Mouse (Mus musculus): ENCODE results near the gene Ezr. TPM values are rescaled to one million over a fixed set of nuclear protein-coding genes. Genes with fewer than 3 reads are reported as not detected.
A peak's percentile ranks its signal among the peaks of the same experiment; 100 is the strongest.
"Not testable (repeated sequence)": the region's sequence is repeated elsewhere in the genome, so short reads cannot be mapped to it uniquely, and the experiment has no call there.

The Ezr gene
- polyA plus RNA-seq, 1 experiment: 152 TPM

DNA sequence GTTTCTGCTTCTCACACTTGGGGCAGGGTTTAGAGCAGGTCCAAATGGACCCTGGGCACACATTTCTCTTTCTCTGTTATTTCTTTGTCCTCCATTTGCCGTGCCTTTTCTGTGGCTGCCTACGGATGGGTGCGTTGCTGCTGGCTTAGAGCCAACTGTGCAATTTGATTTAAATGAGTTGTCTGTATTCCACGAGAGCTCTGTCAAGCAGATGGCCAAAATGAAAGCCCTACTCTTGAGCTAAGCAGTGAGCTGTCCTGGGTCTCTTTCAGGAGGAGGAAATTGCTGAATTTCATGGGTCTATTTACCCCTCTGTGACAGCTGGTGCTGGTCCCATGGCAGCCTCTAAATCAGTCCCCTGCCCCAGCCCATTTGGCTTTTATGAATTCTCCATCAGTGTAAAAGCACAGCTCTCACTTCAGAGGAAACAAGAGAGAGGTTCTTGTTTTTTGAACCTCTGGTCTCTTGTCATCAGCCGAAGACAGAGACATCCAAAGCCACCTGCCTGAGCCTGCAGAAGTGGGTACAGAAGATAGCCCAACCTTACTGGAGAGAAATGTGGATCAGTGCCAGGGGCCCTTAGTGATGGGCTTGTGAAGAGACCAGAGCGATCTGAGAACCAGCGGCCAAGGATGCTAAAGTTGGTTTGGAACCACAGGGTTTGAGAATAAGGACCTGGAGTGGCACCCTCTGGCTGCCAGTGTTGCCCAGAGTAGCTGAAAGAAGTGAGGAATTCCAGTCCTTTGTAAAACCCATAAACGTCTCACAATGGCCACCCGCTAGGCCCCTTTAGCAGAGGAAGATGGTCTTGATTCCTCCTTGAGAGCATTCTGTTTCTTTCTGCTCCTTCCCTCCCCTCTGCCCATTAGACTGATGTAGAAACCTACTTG, 79.0 kb downstream of the Ezr start:
- H3K4me3 ChIP-seq (ENCODE audit: insufficient read depth, low read depth, low read length); H3K27me3 ChIP-seq (replicated peaks; ENCODE audit: control insufficient read depth, insufficient read depth, low read length); H3K27ac ChIP-seq (ENCODE audit: insufficient read depth, low read depth, low read length); DNase-seq; H3K36me3 ChIP-seq (ENCODE audit: control insufficient read depth, insufficient read depth, low read length); H3K4me1 ChIP-seq (ENCODE audit: control insufficient read depth, insufficient read depth, low read length): not testable (repeated sequence)
- 52% methylated on average over 7 of the region's 9 CpGs for WGBS

DNA sequence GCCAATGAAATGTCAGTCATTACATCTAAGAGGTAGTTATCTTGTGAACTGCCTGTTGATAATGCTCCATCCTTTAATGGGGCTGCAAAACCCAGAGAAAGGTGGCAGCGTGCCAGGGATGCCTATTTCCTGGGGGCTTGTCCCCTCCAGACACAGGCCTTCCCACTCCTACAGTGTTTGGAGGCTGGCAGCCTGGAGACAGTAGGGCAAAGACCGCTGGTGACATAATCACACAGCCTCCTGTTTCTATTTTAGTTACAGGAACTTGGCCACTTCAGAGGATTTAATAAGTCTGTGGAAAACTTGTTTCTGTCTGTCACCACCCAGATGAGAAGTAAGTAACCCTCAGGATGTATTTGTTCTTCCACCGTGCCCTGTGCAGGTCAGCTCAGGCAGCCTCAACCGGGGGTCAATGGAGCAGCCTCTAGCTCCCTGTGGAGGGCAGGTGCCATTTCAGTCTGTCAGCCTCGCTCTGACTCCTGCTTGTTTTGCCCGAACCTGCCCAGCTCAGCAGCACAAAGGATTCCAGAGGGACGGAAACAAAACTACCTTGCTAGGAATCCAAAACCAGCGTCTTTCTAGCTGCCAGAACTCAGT, 79.9 kb downstream of the Ezr start:
- 31% methylated on average over 2 of the region's 8 CpGs for WGBS
- peak; percentile 37 for DNase-seq
- H3K27me3 ChIP-seq (replicated peaks; ENCODE audit: control insufficient read depth, insufficient read depth, low read length); H3K27ac ChIP-seq (ENCODE audit: insufficient read depth, low read depth, low read length); H3K36me3 ChIP-seq (ENCODE audit: control insufficient read depth, insufficient read depth, low read length); H3K4me1 ChIP-seq (ENCODE audit: control insufficient read depth, insufficient read depth, low read length); H3K4me3 ChIP-seq (ENCODE audit: insufficient read depth, low read depth, low read length): not testable (repeated sequence)

DNA sequence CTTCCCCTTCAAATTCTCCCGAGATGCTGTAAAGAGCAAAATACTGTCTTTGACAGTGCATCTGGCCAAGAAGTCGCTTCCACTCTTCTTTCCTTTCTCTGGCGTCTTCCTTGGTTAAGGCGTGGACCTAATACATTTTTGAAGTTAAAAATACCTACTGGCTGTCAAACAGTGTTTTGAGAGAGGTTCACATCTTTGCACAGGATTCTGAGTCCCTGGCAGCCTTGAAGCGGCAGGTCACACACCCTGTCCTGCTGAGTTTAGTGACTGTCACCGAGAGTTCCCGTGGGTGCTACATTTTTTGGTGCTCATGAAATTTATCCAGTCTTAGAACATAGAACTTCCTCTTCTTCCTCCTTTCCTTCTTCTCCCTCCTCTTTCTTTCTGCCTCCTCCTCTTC, 82.5 kb downstream of the Ezr start:
- H3K4me3 ChIP-seq (ENCODE audit: insufficient read depth, low read depth, low read length); H3K4me1 ChIP-seq (ENCODE audit: control insufficient read depth, insufficient read depth, low read length); DNase-seq; H3K36me3 ChIP-seq (ENCODE audit: control insufficient read depth, insufficient read depth, low read length); H3K27ac ChIP-seq (ENCODE audit: insufficient read depth, low read depth, low read length); H3K27me3 ChIP-seq (replicated peaks; ENCODE audit: control insufficient read depth, insufficient read depth, low read length): not testable (repeated sequence)
- 63% methylated on average over 5 of the region's 7 CpGs for WGBS

DNA sequence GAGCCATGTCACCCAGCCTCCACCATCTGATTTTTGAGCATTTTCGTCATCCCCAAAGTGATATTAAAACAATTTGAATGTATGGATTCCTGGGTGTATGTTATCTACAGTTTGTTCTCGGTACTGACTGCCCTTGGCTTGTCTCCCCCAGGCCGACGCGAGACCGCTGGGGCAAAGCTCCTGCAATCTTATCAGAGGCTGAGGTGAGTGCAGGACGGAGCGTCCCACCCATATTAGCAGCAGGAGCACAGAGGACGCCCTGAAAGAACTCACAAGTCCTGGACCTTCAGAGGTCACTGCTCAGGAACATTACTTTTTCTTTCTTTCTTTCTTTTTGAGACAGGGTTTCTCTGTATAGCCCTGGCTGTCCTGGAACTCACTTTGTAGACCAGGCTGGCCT, 83.1 kb downstream of the Ezr start:
- WGBS: 88% methylated on average over 9 of the region's 9 CpGs
- H3K27ac ChIP-seq (ENCODE audit: insufficient read depth, low read depth, low read length); H3K4me1 ChIP-seq (ENCODE audit: control insufficient read depth, insufficient read depth, low read length); H3K36me3 ChIP-seq (ENCODE audit: control insufficient read depth, insufficient read depth, low read length); DNase-seq; H3K27me3 ChIP-seq (replicated peaks; ENCODE audit: control insufficient read depth, insufficient read depth, low read length); H3K4me3 ChIP-seq (ENCODE audit: insufficient read depth, low read depth, low read length): not testable (repeated sequence)

DNA sequence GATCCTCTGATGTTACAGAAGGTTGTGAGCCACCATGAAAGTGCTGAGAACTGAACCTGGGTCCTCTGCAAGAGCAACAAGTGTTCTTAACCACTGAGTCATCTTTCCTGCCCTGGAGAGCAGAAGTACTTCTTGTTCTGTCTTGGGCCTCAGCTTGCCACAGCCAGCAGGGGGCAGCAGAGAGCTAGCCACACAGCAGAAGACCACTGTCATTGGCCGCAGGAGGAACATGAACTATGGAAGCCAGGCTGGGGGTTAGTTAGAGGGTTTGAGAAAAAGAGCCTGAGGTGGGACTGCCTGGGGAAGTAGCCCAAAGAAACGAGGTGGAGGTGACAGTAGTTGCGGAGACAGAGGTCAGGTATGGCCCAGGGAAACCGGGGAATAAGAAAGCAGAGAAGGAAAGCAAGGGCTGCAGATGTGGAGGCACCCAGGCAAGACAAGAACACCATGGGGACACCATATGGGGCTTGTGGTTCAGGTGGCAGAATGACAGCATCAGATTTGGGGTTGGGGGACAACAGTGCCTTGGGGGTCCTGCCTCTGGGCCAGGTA, 85.3 kb downstream of the Ezr start:
- TF ChIP-seq CTCF (conservative IDR thresholded peaks at IDR 0.05; ENCODE audit: insufficient read depth, insufficient read length, low read depth, low read length): 0 out of 2 replicates have a peak, but pooled peaks have one; percentile 12
- not testable (repeated sequence) for H3K4me3 ChIP-seq (ENCODE audit: insufficient read depth, low read depth, low read length); H3K27ac ChIP-seq (ENCODE audit: insufficient read depth, low read depth, low read length); H3K4me1 ChIP-seq (ENCODE audit: control insufficient read depth, insufficient read depth, low read length); H3K36me3 ChIP-seq (ENCODE audit: control insufficient read depth, insufficient read depth, low read length); H3K27me3 ChIP-seq (replicated peaks; ENCODE audit: control insufficient read depth, insufficient read depth, low read length)
- DNase-seq: peak; percentile 69
- 22% methylated on average over 4 of the region's 4 CpGs for WGBS

DNA sequence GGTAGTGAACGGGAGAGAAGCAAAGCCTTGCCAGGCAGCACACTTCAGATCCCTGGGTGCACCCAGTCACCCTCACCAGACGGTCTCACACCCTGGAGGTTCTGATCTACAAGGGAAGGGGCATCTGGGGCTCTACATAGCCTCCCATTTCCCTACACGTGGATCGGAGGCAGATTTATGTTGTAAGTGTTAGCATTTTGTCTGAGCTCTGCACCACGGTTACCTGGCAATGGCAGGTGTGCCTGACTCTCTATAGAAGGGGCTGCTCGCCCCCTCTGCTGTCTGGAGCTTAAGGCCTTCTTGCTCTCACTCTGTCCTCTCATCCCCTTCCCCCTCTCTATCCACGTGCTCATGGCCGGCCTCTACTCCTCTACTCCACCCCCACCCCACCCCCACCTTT, 86.1 kb downstream of the Ezr start:
- H3K4me1 ChIP-seq (ENCODE audit: control insufficient read depth, insufficient read depth, low read length); H3K36me3 ChIP-seq (ENCODE audit: control insufficient read depth, insufficient read depth, low read length); H3K4me3 ChIP-seq (ENCODE audit: insufficient read depth, low read depth, low read length); H3K27ac ChIP-seq (ENCODE audit: insufficient read depth, low read depth, low read length); H3K27me3 ChIP-seq (replicated peaks; ENCODE audit: control insufficient read depth, insufficient read depth, low read length); DNase-seq: not testable (repeated sequence)
- WGBS: 63% methylated on average over 8 of the region's 8 CpGs

DNA sequence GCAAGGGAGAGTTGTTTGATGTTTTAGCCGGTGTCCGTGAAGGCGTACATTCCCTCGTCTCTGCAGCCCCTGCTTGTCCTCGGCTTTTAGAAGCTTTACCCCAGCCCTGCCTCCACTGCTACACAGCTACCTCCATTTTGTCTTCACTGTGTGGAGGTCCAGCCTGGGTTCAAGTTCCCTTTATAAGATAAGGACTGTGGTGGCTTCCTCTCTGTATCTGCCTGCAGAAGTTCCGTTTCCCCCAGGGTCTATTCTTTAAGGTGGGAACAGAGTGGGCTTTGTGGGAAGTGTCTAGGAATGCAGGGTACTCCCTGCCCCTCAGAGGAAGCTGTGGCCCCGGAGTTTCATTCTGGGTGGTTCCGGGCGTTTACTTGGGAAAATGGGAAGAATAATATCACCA, 86.9 kb downstream of the Ezr start:
- 79% methylated on average over 9 of the region's 9 CpGs for WGBS
- not testable (repeated sequence) for H3K36me3 ChIP-seq (ENCODE audit: control insufficient read depth, insufficient read depth, low read length)

DNA sequence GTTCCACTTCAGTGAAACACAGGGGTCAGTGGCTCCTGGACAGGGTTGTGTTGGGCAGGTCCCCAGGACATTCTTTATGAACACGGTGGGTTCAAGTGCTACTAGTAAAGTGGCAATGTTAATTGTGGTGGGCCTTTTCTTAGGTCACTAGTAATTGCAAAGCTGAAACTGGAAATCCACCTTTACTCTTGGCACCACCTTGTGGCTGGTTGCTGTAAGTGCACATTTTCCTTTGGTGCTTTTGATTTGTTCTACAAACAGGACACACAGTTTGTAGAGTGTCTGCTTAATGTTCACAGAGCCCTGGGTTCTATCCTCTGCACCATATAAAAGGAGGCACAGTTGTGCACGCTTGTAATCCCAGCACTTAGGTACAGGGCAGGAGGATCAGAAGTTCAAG, 91.0 kb downstream of the Ezr start:
- H3K4me1 ChIP-seq (ENCODE audit: control insufficient read depth, insufficient read depth, low read length); H3K36me3 ChIP-seq (ENCODE audit: control insufficient read depth, insufficient read depth, low read length); H3K27ac ChIP-seq (ENCODE audit: insufficient read depth, low read depth, low read length); H3K27me3 ChIP-seq (replicated peaks; ENCODE audit: control insufficient read depth, insufficient read depth, low read length); H3K4me3 ChIP-seq (ENCODE audit: insufficient read depth, low read depth, low read length): not testable (repeated sequence)
- 5% methylated on average over 2 of the region's 2 CpGs for WGBS
- peak; percentile 86 for DNase-seq
- 0 out of 2 replicates have a peak, but pooled peaks have one; percentile 5 for TF ChIP-seq CTCF (conservative IDR thresholded peaks at IDR 0.05; ENCODE audit: insufficient read depth, insufficient read length, low read depth, low read length)

More for the DNA sequence above, 86.9 kb downstream of the Ezr start:
- H3K4me1 ChIP-seq (ENCODE audit: control insufficient read depth, insufficient read depth, low read length); H3K27ac ChIP-seq (ENCODE audit: insufficient read depth, low read depth, low read length); H3K4me3 ChIP-seq (ENCODE audit: insufficient read depth, low read depth, low read length); H3K27me3 ChIP-seq (replicated peaks; ENCODE audit: control insufficient read depth, insufficient read depth, low read length); DNase-seq: not testable (repeated sequence)

DNA sequence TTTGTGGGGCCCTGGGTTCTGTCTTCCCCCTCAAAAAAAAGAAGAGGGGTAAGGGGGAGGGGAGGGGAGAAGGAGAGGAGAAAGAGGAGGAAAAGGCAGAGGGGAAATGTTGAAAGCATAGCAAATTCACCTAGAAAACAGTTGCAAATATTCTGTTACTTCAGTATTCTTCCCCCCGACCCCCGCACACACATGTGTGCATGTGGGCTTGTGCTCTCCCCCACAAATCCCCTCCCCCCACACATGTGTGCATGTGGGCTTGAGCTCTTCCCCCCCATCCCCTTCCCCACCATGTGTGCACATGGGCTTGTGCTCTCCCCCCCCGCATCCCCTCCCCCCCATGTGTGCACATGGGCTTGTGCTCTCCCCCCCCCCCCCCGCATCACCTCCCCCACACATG, 93.2 kb downstream of the Ezr start:
- not testable (repeated sequence) for H3K4me3 ChIP-seq (ENCODE audit: insufficient read depth, low read depth, low read length); H3K4me1 ChIP-seq (ENCODE audit: control insufficient read depth, insufficient read depth, low read length); DNase-seq; H3K27ac ChIP-seq (ENCODE audit: insufficient read depth, low read depth, low read length); H3K36me3 ChIP-seq (ENCODE audit: control insufficient read depth, insufficient read depth, low read length); H3K27me3 ChIP-seq (replicated peaks; ENCODE audit: control insufficient read depth, insufficient read depth, low read length)
- 84% methylated on average over 4 of the region's 4 CpGs for WGBS
